Mouse (Mus musculus) embryonic facial prominence, embryonic 10.5 days (tissue): ENCODE results near the gene Pstpip1. TPM values are rescaled to one million over a fixed set of nuclear protein-coding genes. Genes with fewer than 3 reads are reported as not detected.

Source experiments
- DNase-seq: peaks from one replicate; pipeline ENCODE4 v3.0.0-alpha.2; 2017; ENCODE audit warnings: low spot score
- H3K27ac ChIP-seq: fragments of 300-500 bp; sonication (generic); replicated peaks from 2 replicates; pipeline ENCODE4 v1.5.1; 2016; ENCODE audit warnings: mild to moderate bottlenecking
- H3K27me3 ChIP-seq: fragments of 300-500 bp; sonication (generic); replicated peaks from 2 replicates; pipeline ENCODE4 v1.6.1; 2016; ENCODE audit warnings: low read depth, mild to moderate bottlenecking; ENCODE audit not compliant: poor library complexity, severe bottlenecking
- H3K36me3 ChIP-seq: fragments of 300-500 bp; sonication (generic); replicated peaks from 2 replicates; pipeline ENCODE4 v1.6.1; 2016; ENCODE audit warnings: mild to moderate bottlenecking, moderate library complexity
- H3K4me1 ChIP-seq: fragments of 300-500 bp; sonication (generic); 2 replicates; pipeline ENCODE4 v1.6.1; 2016
- H3K4me3 ChIP-seq: fragments of 300-500 bp; sonication (generic); 2 replicates; pipeline ENCODE4 v1.5.1; 2016; ENCODE audit warnings: mild to moderate bottlenecking, moderate library complexity
- H3K9me3 ChIP-seq: fragments of 300-500 bp; sonication (generic); 2 replicates; pipeline ENCODE4 v1.6.1; 2016; ENCODE audit warnings: mild to moderate bottlenecking
- WGBS: fragments of 180-500 bp; shearing (Covaris S2); methylation state at CpG from one replicate; pipeline ENCODE4 v1.1.7; 2016; 5-methylcytosine and 5-hydroxymethylcytosine counted together
- polyA plus RNA-seq: library from polyadenylated mRNA; unstranded; fragments of >200 nt; fragmentation: Nextera tagmentation; extraction: Ambion mirVana; gene quantifications from 2 replicates; pipeline ENCODE4 v1.2.1, GENCODE M21; 2016

The Pstpip1 gene
- polyA plus RNA-seq, 1 experiment from 2014 or later: 1.00 TPM

DNA sequence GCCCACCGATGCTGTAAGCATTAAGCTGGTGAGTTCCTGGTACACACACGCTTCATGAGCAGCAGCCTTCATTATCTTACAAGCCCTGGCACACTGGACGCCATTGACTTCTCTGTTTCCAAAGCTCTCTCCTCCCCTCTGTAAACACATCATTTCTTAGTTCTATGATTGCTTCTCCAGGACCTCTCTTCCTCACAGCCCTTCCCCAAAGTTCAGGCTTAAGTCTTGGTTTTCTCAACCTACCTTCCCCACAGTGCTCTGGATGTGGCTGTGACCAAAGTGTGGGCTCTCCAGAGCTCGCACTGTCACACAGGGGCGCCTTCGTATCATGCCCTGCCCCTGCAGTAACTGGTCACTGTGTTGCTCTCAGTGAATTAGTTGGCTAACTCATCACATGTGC lies 75.6 kb downstream of the Pstpip1 start, which contains the start of gene Tspan3:
Tspan3 (minus strand) TSS at position 101 of the 400 bp plus-strand sequence.
- H3K4me3 ChIP-seq: no peak within 1 kb of the TSS
- H3K4me1 ChIP-seq: peaks cover 50% of the 10 kb centered on the region
- no peaks in the 10 kb centered on the region for H3K27me3 ChIP-seq
- WGBS: 93% methylated on average over 6 of the region's 6 CpGs
- no peaks in the 10 kb centered on the region for H3K36me3 ChIP-seq
- DNase-seq: no peak
- H3K27ac ChIP-seq: no peak within 1 kb of the TSS
- no peaks in the 10 kb centered on the region for H3K9me3 ChIP-seq

DNA sequence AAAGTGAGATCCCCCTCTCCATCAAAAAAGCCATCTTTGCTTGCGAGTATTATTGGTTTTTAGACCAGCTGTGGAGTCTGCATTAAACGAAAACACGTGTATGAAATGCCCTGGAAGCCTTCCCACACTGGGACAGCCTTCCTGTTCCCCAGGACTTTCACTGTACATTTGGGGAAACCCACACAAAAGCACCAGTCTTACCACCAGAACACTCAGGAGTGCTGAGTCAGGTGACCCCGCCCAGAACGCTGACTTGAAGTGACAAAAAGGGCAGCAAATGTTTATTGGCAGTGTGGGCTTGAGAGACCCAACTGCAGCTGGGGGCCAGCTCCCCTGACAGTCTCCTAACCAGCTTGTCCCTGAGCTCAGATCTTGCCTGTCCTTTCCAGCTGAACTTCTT lies 76.4 kb downstream of the Pstpip1 start:
- H3K27me3 ChIP-seq: no peaks in the 10 kb centered on the region
- DNase-seq: no peak
- no peaks in the 10 kb centered on the region for H3K36me3 ChIP-seq
- H3K9me3 ChIP-seq: no peaks in the 10 kb centered on the region
- peaks cover 44% of the 10 kb centered on the region for H3K4me1 ChIP-seq
- H3K4me3 ChIP-seq: no peak overlapping the region
- no peak overlapping the region for H3K27ac ChIP-seq
- 61% methylated on average over 5 of the region's 5 CpGs for WGBS

DNA sequence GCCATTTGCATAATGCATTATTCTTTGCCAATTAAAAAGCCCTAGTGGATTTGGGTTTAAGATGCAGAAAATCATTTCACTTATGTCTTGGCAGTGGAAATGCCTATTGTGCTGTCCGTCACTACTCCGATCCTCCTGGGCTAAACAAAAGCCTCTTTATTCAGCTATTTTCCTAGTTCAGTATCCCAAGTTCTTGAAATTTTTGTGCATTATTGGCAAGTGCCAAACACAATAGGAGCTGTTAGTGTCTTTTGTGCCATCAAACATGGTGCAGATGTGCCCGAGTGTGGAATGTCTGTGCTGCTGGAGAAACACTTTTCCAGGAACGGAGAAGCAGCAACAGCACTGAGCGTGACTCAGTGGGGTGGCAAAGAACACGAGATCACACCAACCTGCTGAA lies 77.9 kb downstream of the Pstpip1 start:
- H3K27me3 ChIP-seq: no peaks in the 10 kb centered on the region
- H3K4me3 ChIP-seq: no peak overlapping the region
- H3K36me3 ChIP-seq: no peaks in the 10 kb centered on the region
- no peaks in the 10 kb centered on the region for H3K9me3 ChIP-seq
- H3K4me1 ChIP-seq: peaks cover 36% of the 10 kb centered on the region
- H3K27ac ChIP-seq: no peak overlapping the region
- DNase-seq: no peak
- 32% methylated on average over 6 of the region's 6 CpGs for WGBS

DNA sequence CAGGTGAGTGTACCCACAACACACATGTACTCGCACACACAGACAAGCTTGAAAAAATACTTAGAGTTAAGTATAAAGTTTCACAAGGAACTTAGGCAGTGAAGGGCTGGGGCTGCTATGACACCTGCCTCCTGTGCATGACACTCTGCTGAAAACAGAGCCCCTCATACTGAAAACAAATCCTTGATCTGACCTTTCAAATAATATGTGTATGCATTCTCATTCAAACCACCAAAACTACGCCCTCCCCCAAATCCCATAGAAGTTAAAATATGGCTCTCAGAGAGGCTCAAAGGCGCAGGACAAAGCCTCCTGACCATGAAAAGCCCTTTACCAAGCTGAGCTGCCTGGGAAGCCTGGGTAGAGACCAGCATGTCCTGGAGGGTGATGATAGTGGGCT lies 85.6 kb downstream of the Pstpip1 start:
- H3K27me3 ChIP-seq: no peaks in the 10 kb centered on the region
- 84% methylated on average over 3 of the region's 3 CpGs for WGBS
- H3K36me3 ChIP-seq: no peaks in the 10 kb centered on the region
- no peaks in the 10 kb centered on the region for H3K9me3 ChIP-seq
- H3K4me1 ChIP-seq: peaks cover 6% of the 10 kb centered on the region; the same call in 1 of the 2 replicates
- DNase-seq: no peak
- no peak overlapping the region for H3K4me3 ChIP-seq
- H3K27ac ChIP-seq: no peak overlapping the region

DNA sequence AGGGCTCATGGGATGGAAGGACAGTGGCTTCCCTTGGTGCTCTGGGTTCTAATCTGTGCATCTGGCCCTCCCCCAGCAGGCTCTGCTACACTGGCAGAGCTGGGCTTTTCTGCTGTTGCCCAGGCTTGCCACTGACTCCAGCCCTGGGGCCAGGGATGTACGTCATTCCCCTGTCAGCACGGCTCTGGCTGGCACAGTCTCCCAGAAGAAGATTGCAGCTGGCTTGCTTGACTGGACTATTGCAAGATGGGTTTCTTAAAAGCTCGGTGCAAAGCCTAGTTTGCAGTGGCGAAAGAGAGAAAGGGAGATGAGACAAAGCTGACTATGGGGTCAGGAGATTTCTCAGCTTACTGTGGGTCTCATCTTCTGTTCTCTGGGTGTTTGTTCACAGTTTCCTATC lies 87.6 kb downstream of the Pstpip1 start:
- H3K4me1 ChIP-seq: peaks cover 7% of the 10 kb centered on the region; the same call in 1 of the 2 replicates
- H3K9me3 ChIP-seq: no peaks in the 10 kb centered on the region
- no peaks in the 10 kb centered on the region for H3K27me3 ChIP-seq
- no peak overlapping the region for H3K4me3 ChIP-seq
- H3K27ac ChIP-seq: no peak overlapping the region
- no peak for DNase-seq
- 82% methylated on average over 4 of the region's 4 CpGs for WGBS
- no peaks in the 10 kb centered on the region for H3K36me3 ChIP-seq

Other genes with a start within 250 kb of the Pstpip1 start
- 6.9 and 7.4 TPM in 2 replicates for gene Scaper, start 151.8 kb upstream of the Pstpip1 start, polyA plus RNA-seq
- gene 4930563M21Rik, start 79.4 kb upstream of the Pstpip1 start, polyA plus RNA-seq: 0.20 TPM in 1 of 2 replicates, not detected in the other
- 275 and 285 TPM in 2 replicates for gene Rcn2, start 48.1 kb upstream of the Pstpip1 start, polyA plus RNA-seq
- gene Tspan3, start 75.5 kb downstream of the Pstpip1 start, polyA plus RNA-seq: 474 and 482 TPM in 2 replicates